Mouse (Mus musculus) forebrain, embryonic 11.5 days (tissue): ENCODE measurements around the gene Gnas. TPM values are rescaled to one million over a fixed set of nuclear protein-coding genes. Genes with fewer than 3 reads are reported as not detected.
A peak's percentile ranks its signal among the peaks of the same experiment; 100 is the strongest.

ENCODE experiments used
- ATAC-seq: fragments of 200-750 bp; cut with Nextera tagmentation; replicated peaks from 2 replicates; pipeline ENCODE4 v1.8.0; 2017; ENCODE audit warnings: moderate TSS enrichment; ENCODE audit not compliant: low FRiP score
- DNase-seq: peaks from one replicate; pipeline ENCODE4 v3.0.0-alpha.2; 2017; ENCODE audit warnings: low spot score
- H3K27ac ChIP-seq: fragments of 300-500 bp; sonication (generic); 2 replicates; pipeline ENCODE4 v1.5.1; 2014; ENCODE audit warnings: low read depth, low read length
- H3K27me3 ChIP-seq: fragments of 300-500 bp; sonication (generic); 2 replicates; pipeline ENCODE4 v1.6.1; 2014; ENCODE audit warnings: mild to moderate bottlenecking, low read length, mixed read lengths; ENCODE audit not compliant: control insufficient read depth, insufficient read depth
- H3K36me3 ChIP-seq: fragments of 300-500 bp; sonication (generic); 2 replicates; pipeline ENCODE4 v1.6.1; 2014; ENCODE audit warnings: mild to moderate bottlenecking, low read length, moderate library complexity, mixed read lengths; ENCODE audit not compliant: control insufficient read depth, insufficient read depth
- H3K4me1 ChIP-seq: fragments of 300-500 bp; sonication (generic); replicated peaks from 2 replicates; pipeline ENCODE4 v1.6.1; 2014; ENCODE audit warnings: low read length, mixed read lengths; ENCODE audit not compliant: control insufficient read depth, insufficient read depth
- H3K4me2 ChIP-seq: fragments of 300-500 bp; sonication (generic); 2 replicates; pipeline ENCODE4 v1.6.1; 2014; ENCODE audit warnings: low read depth, mild to moderate bottlenecking, low read length, moderate library complexity, mixed read lengths; ENCODE audit not compliant: severe bottlenecking
- H3K4me3 ChIP-seq: fragments of 300-500 bp; sonication (generic); 2 replicates; pipeline ENCODE4 v1.5.1; 2014; ENCODE audit warnings: low read depth, low read length
- H3K9ac ChIP-seq: fragments of 300-500 bp; sonication (generic); 2 replicates; pipeline ENCODE4 v1.6.1; 2014; ENCODE audit warnings: low read length
- H3K9me3 ChIP-seq: fragments of 300-500 bp; sonication (generic); 2 replicates; pipeline ENCODE4 v1.6.1; 2016; ENCODE audit warnings: low read length, mixed read lengths; ENCODE audit not compliant: control insufficient read depth
- WGBS: fragments of 180-500 bp; shearing (Covaris S2); extraction: QIAGEN DNeasy Blood & Tissue Kit; methylation state at CpG from one replicate; pipeline ENCODE4 v1.1.7; 2014; 5-methylcytosine and 5-hydroxymethylcytosine counted together
- polyA plus RNA-seq: library from polyadenylated mRNA; unstranded; fragments of >200 nt; fragmentation: Nextera tagmentation; extraction: Ambion mirVana; gene quantifications from 2 replicates; pipeline ENCODE4 v1.2.1, GENCODE M21; 2014

Gene Gnas
- polyA plus RNA-seq, 1 experiment from 2014 or later, result 1,123 TPM

- Histone ChIP-seq H3K36me3 (no peaks in the 10 kb centered on the region), H3K9ac (peak overlapping the region; percentile 51), H3K4me3 (peak overlapping the region; percentile 48), H3K4me2 (peak overlapping the region; percentile 52), H3K9me3 (peaks cover 21% of the 10 kb centered on the region), H3K27me3 (peaks cover 34% of the 10 kb centered on the region), H3K27ac (peak overlapping the region; percentile 38; the same call in 1 of the 2 replicates), H3K4me1 (peaks cover 13% of the 10 kb centered on the region; the same call in 1 of the 2 replicates)
- DNase-seq (peak; percentile 71), ATAC-seq (peak; percentile 23)
- 53% methylated on average over 29 of the region's 29 CpGs for WGBS
Measured at GRCm38 (mm10) chr2:174295900-174296465, 11.9 kb downstream of the Gnas start.

DNA sequence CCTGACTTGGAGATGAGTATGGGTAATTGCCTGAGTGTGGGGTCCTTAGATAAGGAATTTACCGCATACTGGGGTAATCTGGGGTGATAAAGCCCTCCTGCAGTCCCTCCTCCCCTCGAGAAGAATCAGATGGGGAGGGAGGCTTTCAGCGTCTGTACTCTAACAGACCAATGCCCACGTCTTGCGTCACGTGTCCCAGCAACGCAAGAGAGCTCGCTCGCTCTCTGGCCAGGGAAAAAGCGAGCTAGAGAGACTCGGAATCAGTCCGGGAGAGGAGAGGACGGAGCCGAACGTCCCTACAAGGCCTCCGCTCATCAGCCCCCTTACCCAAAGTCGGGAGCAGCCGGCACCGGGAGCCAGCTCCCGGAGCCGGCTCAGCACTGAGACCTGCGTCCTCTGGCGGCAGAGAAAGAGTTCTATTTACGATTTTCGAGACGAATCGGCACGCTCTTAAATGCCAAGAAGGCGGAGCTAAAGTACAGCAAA, 13.0 kb downstream of the Gnas start:
- H3K9ac ChIP-seq, result no peak overlapping the region
- WGBS, result 56% methylated on average over 29 of the region's 29 CpGs
- peak overlapping the region; percentile 22; the same call in 1 of the 2 replicates for H3K4me2 ChIP-seq
- H3K36me3 ChIP-seq, result no peaks in the 10 kb centered on the region
- ATAC-seq (no peak), DNase-seq (peak; percentile 67)
- peaks cover 21% of the 10 kb centered on the region for H3K9me3 ChIP-seq
- no peak overlapping the region for H3K27ac ChIP-seq
- peak overlapping the region; percentile 10; the same call in 1 of the 2 replicates for H3K4me3 ChIP-seq
- peaks cover 10% of the 10 kb centered on the region; the same call in 1 of the 2 replicates for H3K4me1 ChIP-seq
- H3K27me3 ChIP-seq, result peaks cover 34% of the 10 kb centered on the region

DNA sequence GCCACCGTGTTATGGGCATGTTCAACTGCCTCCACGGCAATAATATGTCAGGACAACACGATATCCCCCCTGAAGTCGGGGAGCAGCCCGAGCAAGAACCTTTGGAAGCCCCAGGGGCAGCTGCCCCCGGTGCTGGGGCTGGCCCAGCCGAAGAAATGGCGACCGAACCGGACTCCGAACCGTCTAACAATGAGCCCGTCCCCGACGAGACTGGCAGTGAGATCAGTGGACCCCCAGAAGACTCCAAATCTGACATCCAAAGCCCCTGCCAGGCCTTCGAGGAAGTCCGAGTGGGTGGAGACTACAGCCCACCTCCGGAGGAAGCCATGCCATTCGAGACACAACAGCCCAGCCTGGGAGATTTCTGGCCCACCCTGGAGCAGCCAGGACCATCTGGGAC, 13.7 kb downstream of the Gnas start:
- Histone ChIP-seq H3K4me3 (no peak overlapping the region), H3K4me2 (no peak overlapping the region), H3K9me3 (peaks cover 21% of the 10 kb centered on the region), H3K27ac (no peak overlapping the region), H3K36me3 (no peaks in the 10 kb centered on the region), H3K4me1 (peaks cover 5% of the 10 kb centered on the region; the same call in 1 of the 2 replicates), H3K9ac (no peak overlapping the region), H3K27me3 (peaks cover 34% of the 10 kb centered on the region)
- 65% methylated on average over 19 of the region's 19 CpGs for WGBS
- ATAC-seq (no peak), DNase-seq (peak; percentile 54)

- Histone ChIP-seq H3K4me2 (no peak overlapping the region), H3K4me3 (no peak overlapping the region), H3K4me1 (peaks cover 4% of the 10 kb centered on the region; the same call in 1 of the 2 replicates), H3K27ac (no peak overlapping the region), H3K36me3 (no peaks in the 10 kb centered on the region), H3K27me3 (peaks cover 34% of the 10 kb centered on the region), H3K9ac (no peak overlapping the region), H3K9me3 (peaks cover 21% of the 10 kb centered on the region)
- peak; percentile 50 for DNase-seq
- WGBS, result 63% methylated on average over 33 of the region's 33 CpGs
- ATAC-seq, result no peak
Measured at GRCm38 (mm10) chr2:174298471-174298870, 14.4 kb downstream of the Gnas start.

DNA sequence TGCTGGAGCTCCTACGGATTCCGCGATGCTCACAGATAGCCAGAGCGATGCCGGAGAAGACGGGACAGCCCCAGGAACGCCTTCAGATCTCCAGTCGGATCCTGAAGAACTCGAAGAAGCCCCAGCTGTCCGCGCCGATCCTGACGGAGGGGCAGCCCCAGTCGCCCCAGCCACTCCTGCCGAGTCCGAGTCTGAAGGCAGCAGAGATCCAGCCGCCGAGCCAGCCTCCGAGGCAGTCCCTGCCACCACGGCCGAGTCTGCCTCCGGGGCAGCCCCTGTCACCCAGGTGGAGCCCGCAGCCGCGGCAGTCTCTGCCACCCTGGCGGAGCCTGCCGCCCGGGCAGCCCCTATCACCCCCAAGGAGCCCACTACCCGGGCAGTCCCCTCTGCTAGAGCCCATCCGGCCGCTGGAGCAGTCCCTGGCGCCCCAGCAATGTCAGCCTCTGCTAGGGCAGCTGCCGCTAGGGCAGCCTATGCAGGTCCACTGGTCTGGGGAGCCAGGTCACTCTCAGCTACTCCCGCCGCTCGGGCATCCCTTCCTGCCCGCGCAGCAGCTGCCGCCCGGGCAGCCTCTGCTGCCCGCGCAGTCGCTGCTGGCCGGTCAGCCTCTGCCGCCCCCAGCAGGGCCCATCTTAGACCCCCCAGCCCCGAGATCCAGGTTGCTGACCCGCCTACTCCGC, 15.1 kb downstream of the Gnas start:
- H3K9me3 ChIP-seq, result peaks cover 21% of the 10 kb centered on the region
- H3K9ac ChIP-seq, result no peak overlapping the region
- H3K4me3 ChIP-seq, result peak overlapping the region; percentile 29
- ATAC-seq, result no peak
- H3K4me2 ChIP-seq, result peak overlapping the region; percentile 46
- no peak overlapping the region for H3K27ac ChIP-seq
- peak; percentile 63 for DNase-seq
- WGBS, result 57% methylated on average over 48 of the region's 48 CpGs
- H3K36me3 ChIP-seq, result no peaks in the 10 kb centered on the region
- H3K4me1 ChIP-seq, result peaks cover 4% of the 10 kb centered on the region; the same call in 1 of the 2 replicates
- H3K27me3 ChIP-seq, result peaks cover 34% of the 10 kb centered on the region

- Histone ChIP-seq H3K4me1 (peaks cover 4% of the 10 kb centered on the region; the same call in 1 of the 2 replicates), H3K27me3 (peaks cover 34% of the 10 kb centered on the region), H3K4me2 (peak overlapping the region; percentile 46), H3K27ac (no peak overlapping the region), H3K36me3 (no peaks in the 10 kb centered on the region), H3K4me3 (peak overlapping the region; percentile 29), H3K9me3 (peaks cover 21% of the 10 kb centered on the region), H3K9ac (no peak overlapping the region)
- ATAC-seq, result no peak
- WGBS, result 57% methylated on average over 34 of the region's 34 CpGs
- DNase-seq, result no peak
Measured at GRCm38 (mm10) chr2:174299771-174300160, 15.6 kb downstream of the Gnas start.

- no peak overlapping the region for H3K9ac ChIP-seq
- no peaks in the 10 kb centered on the region for H3K36me3 ChIP-seq
- H3K27me3 ChIP-seq, result peaks cover 34% of the 10 kb centered on the region
- H3K4me3 ChIP-seq, result peak overlapping the region; percentile 29
- peaks cover 21% of the 10 kb centered on the region for H3K9me3 ChIP-seq
- peak; percentile 60 for DNase-seq
- peaks cover 4% of the 10 kb centered on the region; the same call in 1 of the 2 replicates for H3K4me1 ChIP-seq
- ATAC-seq, result no peak
- H3K27ac ChIP-seq, result no peak overlapping the region
- WGBS, result 57% methylated on average over 27 of the region's 27 CpGs
- H3K4me2 ChIP-seq, result peak overlapping the region; percentile 46
Measured at GRCm38 (mm10) chr2:174300186-174300585, 16.1 kb downstream of the Gnas start.

DNA sequence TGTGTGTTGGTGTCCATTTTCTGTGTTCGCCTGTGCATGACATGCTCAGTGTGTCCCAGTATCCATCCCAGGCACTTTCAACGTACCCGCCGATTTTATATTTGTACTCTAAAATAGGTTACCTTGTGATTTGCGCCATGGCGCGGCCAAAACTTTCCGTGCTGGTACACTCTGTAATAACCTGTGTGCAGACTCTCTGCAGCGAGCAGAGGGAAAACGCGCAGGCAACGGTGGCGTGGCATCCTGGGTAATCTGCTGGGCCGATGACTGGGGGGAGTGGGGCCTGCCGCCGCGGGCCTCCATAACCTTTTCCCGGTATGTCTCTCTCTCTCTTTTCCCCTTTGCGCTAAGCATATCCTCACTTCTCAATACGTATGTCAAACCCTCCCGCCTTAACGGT, 16.5 kb downstream of the Gnas start:
- H3K9me3 ChIP-seq, result peaks cover 21% of the 10 kb centered on the region

More for the DNA sequence above, 16.5 kb downstream of the Gnas start:
- peaks cover 34% of the 10 kb centered on the region for H3K27me3 ChIP-seq
- peaks cover 4% of the 10 kb centered on the region; the same call in 1 of the 2 replicates for H3K4me1 ChIP-seq
- 60% methylated on average over 22 of the region's 22 CpGs for WGBS
- H3K27ac ChIP-seq, result no peak overlapping the region
- peak overlapping the region; percentile 46 for H3K4me2 ChIP-seq
- H3K4me3 ChIP-seq, result peak overlapping the region; percentile 29
- no peak overlapping the region for H3K9ac ChIP-seq
- no peak for ATAC-seq
- no peaks in the 10 kb centered on the region for H3K36me3 ChIP-seq
- peak; percentile 51 for DNase-seq
